Mouse (Mus musculus) embryonic stem cell, embryonic (primary cell): ENCODE measurements around the gene Ing3.

Experiments used
- CTCF ChIA-PET, 4 experiments: fragments of 300-600 bp in 2 of 4; fragments of 350-600 bp in 2 of 4; sonication (Branson Sonifier 250); formaldehyde crosslinking; loops; one replicate each; lab custom pipeline; 2022; ENCODE audit warnings: inconsistent platforms in 2 of 4; lab: Charles Lee
- POLR2A ChIA-PET, 4 experiments: fragments of 300-600 bp in 2 of 4; fragments of 350-600 bp in 2 of 4; sonication (Branson Sonifier 250); formaldehyde crosslinking; loops; one replicate each; lab custom pipeline; 2022; ENCODE audit warnings: antibody characterized with exemption in 4 of 4, inconsistent platforms in 1 of 4; lab: Charles Lee

Gene Ing3

GRCm38 (mm10) chr6:22012099-22012498 lies 62.7 kb downstream of the Ing3 start:
- ChIA-PET CTCF (no interaction called here), POLR2A (no interaction called here)

GRCm38 (mm10) chr6:22012501-22012900 lies 63.1 kb downstream of the Ing3 start:
- ChIA-PET POLR2A (interaction anchor here in 1 of 4 experiments (0.6 kb wide), 1 partner anchor 581 kb away, joined by 5 read pairs; no protein-coding TSS in a partner anchor), CTCF (no interaction called here)

GRCm38 (mm10) chr6:22013394-22013793 lies 64.0 kb downstream of the Ing3 start:
- ChIA-PET POLR2A (no interaction called here), CTCF (no interaction called here)

- POLR2A ChIA-PET, result interaction anchor here in 1 of 4 experiments (0.6 to 0.8 kb wide), 2 partner anchors 10 to 12 kb away, joined by 3 to 4 read pairs; no protein-coding TSS in a partner anchor
- CTCF ChIA-PET, result interaction anchor here in 1 of 4 experiments (0.6 kb wide), 1 partner anchor 411 kb away, joined by 4 read pairs; no protein-coding TSS in a partner anchor
Measured at GRCm38 (mm10) chr6:22014291-22014911, 65.0 kb downstream of the Ing3 start.

GRCm38 (mm10) chr6:22017631-22018030 lies 68.3 kb downstream of the Ing3 start:
- CTCF ChIA-PET, result no interaction called here
- POLR2A ChIA-PET, result no interaction called here

GRCm38 (mm10) chr6:22018768-22019445 lies 69.5 kb downstream of the Ing3 start:
- CTCF ChIA-PET, result no interaction called here
- POLR2A ChIA-PET, result no interaction called here

- ChIA-PET POLR2A (interaction anchor here in 1 of 4 experiments (0.7 kb wide), 1 partner anchor 71 kb away, joined by 3 read pairs; no protein-coding TSS in a partner anchor), CTCF (interaction anchor here in 1 of 4 experiments (0.7 kb wide), 1 partner anchor 342 kb away, joined by 6 read pairs; no protein-coding TSS in a partner anchor)
Measured at GRCm38 (mm10) chr6:22019637-22020036, 70.3 kb downstream of the Ing3 start.

GRCm38 (mm10) chr6:22020696-22021095 lies 71.3 kb downstream of the Ing3 start:
- ChIA-PET POLR2A (interaction anchor here in 1 of 4 experiments (0.6 kb wide), 1 partner anchor 18 kb away, joined by 3 read pairs; no protein-coding TSS in a partner anchor), CTCF (no interaction called here)

- POLR2A ChIA-PET, result interaction anchor here in 1 of 4 experiments (0.6 kb wide), 1 partner anchor 18 kb away, joined by 3 read pairs; no protein-coding TSS in a partner anchor
- CTCF ChIA-PET, result no interaction called here
Measured at GRCm38 (mm10) chr6:22021315-22021714, 71.9 kb downstream of the Ing3 start.

- POLR2A ChIA-PET, result no interaction called here
- CTCF ChIA-PET, result no interaction called here
Measured at GRCm38 (mm10) chr6:22024168-22024567, 74.8 kb downstream of the Ing3 start.
